ENCODE assay signal across 10 mouse cellular contexts in genomic region chr13:69541776-69542175, GRCm38 (mm10). TPM values are rescaled to one million over a fixed set of nuclear protein-coding genes. Genes with fewer than 3 reads are reported as not detected.
DNase-seq lines count a peak whose midpoint lies in the region; ATAC-seq and TF ChIP-seq lines count a peak whose summit lies in the region.
"Had no signal": no experiment of that assay in that cellular context is flagged by ENCODE, and none has a peak within 500 bp of the region (broad histone marks: within the 10 kb centered on the region; RNA-seq: fewer than 3 reads in every experiment).

No protein-coding gene starts in this region.

- WGBS in kidney, postnatal 0 days: 48% methylated on average over 10 of the region's 10 CpGs
- WGBS in midbrain, embryonic 14.5 days: 74% methylated on average over 10 of the region's 10 CpGs
- 75% methylated on average over 10 of the region's 10 CpGs for WGBS in midbrain, embryonic 11.5 days

- TF ChIP-seq CTCF in kidney, postnatal 0 days (IDR thresholded peaks at IDR 0.05; ENCODE audit: low read depth): no peak

- H3K9ac ChIP-seq in kidney, postnatal 0 days (ENCODE audit: low read depth, low read length): no peak overlapping the region
- no peak overlapping the region for H3K9ac ChIP-seq in midbrain, embryonic 14.5 days (replicated peaks; ENCODE audit: low read length)
- H3K9ac ChIP-seq in midbrain, embryonic 11.5 days (ENCODE audit: low read length): no peak overlapping the region
- H3K9ac ChIP-seq: liver, embryonic 14.5 days had no signal

- no peak for ATAC-seq in kidney, postnatal 0 days (replicated peaks; ENCODE audit: low FRiP score, low read depth)
- ATAC-seq in midbrain, embryonic 14.5 days (ENCODE audit: low FRiP score, low TSS enrichment): no peak
- ATAC-seq in midbrain, embryonic 11.5 days (ENCODE audit: low FRiP score): no peak

- no peak overlapping the region for H3K4me3 ChIP-seq in kidney, postnatal 0 days (replicated peaks; ENCODE audit: low read depth, low read length)
- no peak overlapping the region for H3K4me3 ChIP-seq in midbrain, embryonic 14.5 days (replicated peaks; ENCODE audit: low read depth, low read length)
- no peak overlapping the region for H3K4me3 ChIP-seq in midbrain, embryonic 11.5 days (ENCODE audit: low read depth, low read length)

- no peak overlapping the region for H3K4me2 ChIP-seq in kidney, postnatal 0 days (ENCODE audit: low read length)
- H3K4me2 ChIP-seq in midbrain, embryonic 14.5 days (ENCODE audit: low read length): no peak overlapping the region
- H3K4me2 ChIP-seq in midbrain, embryonic 11.5 days: no peak overlapping the region

- no peaks in the 10 kb centered on the region for H3K36me3 ChIP-seq in kidney, postnatal 0 days (ENCODE audit: insufficient read depth, low read length)
- H3K36me3 ChIP-seq in midbrain, embryonic 14.5 days (ENCODE audit: control insufficient read depth, insufficient read depth, low read length): no peaks in the 10 kb centered on the region
- no peaks in the 10 kb centered on the region for H3K36me3 ChIP-seq in midbrain, embryonic 11.5 days (ENCODE audit: control insufficient read depth, insufficient read depth, low read length)

- H3K4me1 ChIP-seq in kidney, postnatal 0 days (replicated peaks; ENCODE audit: insufficient read depth, low read length): peaks cover 20% of the 10 kb centered on the region
- H3K4me1 ChIP-seq in midbrain, embryonic 14.5 days (ENCODE audit: control insufficient read depth, insufficient read depth, low read length): peaks cover 29% of the 10 kb centered on the region; the same call in 1 of the 2 replicates
- peaks cover 13% of the 10 kb centered on the region for H3K4me1 ChIP-seq in midbrain, embryonic 11.5 days (ENCODE audit: control insufficient read depth, insufficient read depth, low read length)

- H3K27me3 ChIP-seq in kidney, postnatal 0 days (ENCODE audit: insufficient read depth, low read length): no peaks in the 10 kb centered on the region
- no peaks in the 10 kb centered on the region for H3K27me3 ChIP-seq in midbrain, embryonic 14.5 days (ENCODE audit: control insufficient read depth, insufficient read depth, low read length)
- peaks cover 3% of the 10 kb centered on the region; the same call in 1 of the 2 replicates for H3K27me3 ChIP-seq in midbrain, embryonic 11.5 days (ENCODE audit: control insufficient read depth, insufficient read depth, low read length)

- peak; percentile 15 for DNase-seq in cerebellum, adult 9-10 months
- no peak for DNase-seq in cerebellum, adult 11 months
- DNase-seq in kidney, postnatal 0 days (ENCODE audit: low spot score): peak; percentile 62
- no peak for DNase-seq in kidney, postnatal 14 days
- peak; percentile 48 for DNase-seq in NIH3T3 (ENCODE audit: low read depth)
- peak; percentile 44 for DNase-seq in lung, postnatal 36 days
- no peak for DNase-seq in midbrain, embryonic 14.5 days
- DNase-seq in midbrain, embryonic 11.5 days (ENCODE audit: low spot score, missing footprints): no peak
- DNase-seq: kidney, postnatal 25 days had no signal

- H3K9me3 ChIP-seq in kidney, postnatal 0 days (replicated peaks; ENCODE audit: low read length): no peaks in the 10 kb centered on the region
- no peaks in the 10 kb centered on the region for H3K9me3 ChIP-seq in midbrain, embryonic 14.5 days (ENCODE audit: control insufficient read depth, low read length)
- no peaks in the 10 kb centered on the region for H3K9me3 ChIP-seq in midbrain, embryonic 11.5 days (ENCODE audit: control insufficient read depth, low read length)

- H3K27ac ChIP-seq in kidney, postnatal 0 days: 0 out of 2 replicates have a peak overlapping the region, but pooled peaks have one; percentile 19
- H3K27ac ChIP-seq in midbrain, embryonic 14.5 days (replicated peaks; ENCODE audit: low read depth, low read length): no peak overlapping the region
- H3K27ac ChIP-seq in midbrain, embryonic 11.5 days (ENCODE audit: low read depth, low read length): no peak overlapping the region
- H3K27ac ChIP-seq: liver, embryonic 14.5 days had no signal

RNA-seq across cellular contexts. Expression of gene Tent4a, which starts 7.4 kb away (rescaled TPM):
- polyA plus RNA-seq in kidney, postnatal 0 days (2015; fragmentation: Nextera tagmentation; extraction: Ambion mirVana): 4.7 and 5.0 TPM in 2 replicates
- polyA plus RNA-seq in midbrain, embryonic 14.5 days (2014; fragmentation: Nextera tagmentation; extraction: Ambion mirVana): 11.5 TPM in 2 replicates
- 6.8 and 7.5 TPM in 2 replicates for polyA plus RNA-seq in midbrain, embryonic 11.5 days (2014; fragmentation: Nextera tagmentation; extraction: Ambion mirVana)

RNA-seq across cellular contexts. Expression of gene Nsun2, which starts 8.2 kb away (rescaled TPM):
- polyA plus RNA-seq in kidney, postnatal 0 days (2015; fragmentation: Nextera tagmentation; extraction: Ambion mirVana): 82.0 and 86.6 TPM in 2 replicates
- polyA plus RNA-seq in midbrain, embryonic 14.5 days (2014; fragmentation: Nextera tagmentation; extraction: Ambion mirVana): 57.3 and 82.8 TPM in 2 replicates
- 122 and 125 TPM in 2 replicates for polyA plus RNA-seq in midbrain, embryonic 11.5 days (2014; fragmentation: Nextera tagmentation; extraction: Ambion mirVana)

Comparison
In these comparisons a context has a peak if more than half of its experiments do, and no peak if none do; other contexts are left out.
1. DNase-seq: peak in cerebellum, adult 9-10 months (single experiment), kidney, postnatal 0 days (single experiment), NIH3T3 (single experiment) and lung, postnatal 36 days (single experiment); none in cerebellum, adult 11 months (single experiment), kidney, postnatal 14 days (single experiment), midbrain, embryonic 14.5 days (single experiment) and midbrain, embryonic 11.5 days (single experiment).